In the genomic region with DNA sequence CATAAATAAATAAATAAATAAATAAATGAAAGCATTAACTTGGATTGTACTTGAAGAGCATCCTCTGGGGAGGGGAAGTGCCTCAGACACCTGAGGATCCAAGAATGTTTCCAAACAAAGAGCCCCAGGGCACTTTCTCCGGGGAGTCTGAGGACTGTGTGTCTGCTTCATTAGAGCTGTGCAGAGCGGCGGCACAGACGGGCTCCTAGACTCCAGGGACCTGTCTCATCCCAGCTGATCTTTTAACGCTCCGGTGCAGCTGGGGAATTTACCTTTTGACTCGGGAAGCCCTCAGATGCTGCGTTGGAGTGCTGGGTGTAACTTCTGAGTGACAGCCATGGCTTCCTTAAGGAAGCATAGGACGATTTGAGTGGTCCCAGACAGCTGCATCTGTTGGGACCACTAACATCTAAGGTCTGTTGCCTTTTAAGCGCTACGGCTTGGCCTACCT, we compare ENCODE assay signal across 8 mouse cellular contexts. TPM values are rescaled to one million over a fixed set of nuclear protein-coding genes. Genes with fewer than 3 reads are reported as not detected.
DNase-seq lines count a peak whose midpoint lies in the region; ATAC-seq and TF ChIP-seq lines count a peak whose summit lies in the region.

Klhdc8b (minus strand) TSS at position 401 of the 451 bp plus-strand sequence.

- H3K9ac ChIP-seq in forebrain, embryonic 11.5 days (ENCODE audit: low read length): peak within 1 kb of the TSS; percentile 86
- peak within 1 kb of the TSS; percentile 90 for H3K9ac ChIP-seq in liver, embryonic 13.5 days

- peaks cover 43% of the 10 kb centered on the region for H3K36me3 ChIP-seq in erythroblast, embryonic 14.5 days (ENCODE audit: control insufficient read depth)
- peaks cover 12% of the 10 kb centered on the region; the same call in 1 of the 2 replicates for H3K36me3 ChIP-seq in forebrain, embryonic 11.5 days (ENCODE audit: control insufficient read depth, insufficient read depth, low read length)
- no peaks in the 10 kb centered on the region for H3K36me3 ChIP-seq in kidney, adult 2 months (ENCODE audit: control insufficient read depth, insufficient read depth, low read length)
- peaks cover 39% of the 10 kb centered on the region for H3K36me3 ChIP-seq in liver, embryonic 13.5 days

- H3K4me2 ChIP-seq in forebrain, embryonic 11.5 days (ENCODE audit: low read depth, low read length, severe bottlenecking): peak within 1 kb of the TSS; percentile 92
- peak within 1 kb of the TSS; percentile 88 for H3K4me2 ChIP-seq in liver, embryonic 13.5 days

- no peaks in the 10 kb centered on the region for H3K27me3 ChIP-seq in erythroblast, embryonic 14.5 days (ENCODE audit: control insufficient read depth)
- no peaks in the 10 kb centered on the region for H3K27me3 ChIP-seq in forebrain, embryonic 11.5 days (ENCODE audit: control insufficient read depth, insufficient read depth, low read length)
- H3K27me3 ChIP-seq in kidney, adult 2 months (replicated peaks; ENCODE audit: control insufficient read depth, insufficient read depth, low read length): no peaks in the 10 kb centered on the region
- H3K27me3 ChIP-seq in liver, embryonic 13.5 days: no peaks in the 10 kb centered on the region

- H3K9me3 ChIP-seq in erythroblast, embryonic 14.5 days (ENCODE audit: control insufficient read depth, low read length): peaks cover 6% of the 10 kb centered on the region; the same call in 1 of the 2 replicates
- no peaks in the 10 kb centered on the region for H3K9me3 ChIP-seq in forebrain, embryonic 11.5 days (ENCODE audit: control insufficient read depth, low read length)
- H3K9me3 ChIP-seq in liver, embryonic 13.5 days (replicated peaks): no peaks in the 10 kb centered on the region

- TF ChIP-seq POLR2A in kidney, adult 2 months (IDR thresholded peaks at IDR 0.05; ENCODE audit: low read depth, low read length): no peak

- no peak for ATAC-seq in erythroblast, adult 5-6 weeks (replicated peaks; ENCODE audit: low FRiP score, poor library complexity, severe bottlenecking)
- peak; percentile 14; the same call in 1 of the 2 replicates for ATAC-seq in forebrain, embryonic 11.5 days (replicated peaks; ENCODE audit: low FRiP score)
- no peak for ATAC-seq in liver, embryonic 13.5 days (ENCODE audit: low read depth)

- WGBS in forebrain, embryonic 11.5 days: 24% methylated on average over 11 of the region's 11 CpGs
- 10% methylated on average over 11 of the region's 11 CpGs for WGBS in kidney, adult 2 months
- 28% methylated on average over 11 of the region's 11 CpGs for WGBS in liver, embryonic 13.5 days (ENCODE audit: insufficient replicate concordance)

- peak within 1 kb of the TSS; percentile 82 for H3K4me3 ChIP-seq in erythroblast, embryonic 14.5 days (replicated peaks)
- peak within 1 kb of the TSS; percentile 91 for H3K4me3 ChIP-seq in forebrain, embryonic 11.5 days (ENCODE audit: low read depth, low read length)
- H3K4me3 ChIP-seq in kidney, adult 2 months (ENCODE audit: insufficient read depth, low read depth, low read length): peak within 1 kb of the TSS; percentile 64
- H3K4me3 ChIP-seq in liver, embryonic 13.5 days (replicated peaks): peak within 1 kb of the TSS; percentile 91

- TF ChIP-seq CTCF in kidney, adult 2 months (conservative IDR thresholded peaks at IDR 0.05; ENCODE audit: insufficient read depth, insufficient read length, low read depth, low read length): no peak

- peaks cover 35% of the 10 kb centered on the region for H3K4me1 ChIP-seq in erythroblast, embryonic 14.5 days (ENCODE audit: control insufficient read depth)
- peaks cover 4% of the 10 kb centered on the region; the same call in 1 of the 2 replicates for H3K4me1 ChIP-seq in forebrain, embryonic 11.5 days (replicated peaks; ENCODE audit: control insufficient read depth, insufficient read depth, low read length)
- peaks cover 14% of the 10 kb centered on the region; the same call in 1 of the 2 replicates for H3K4me1 ChIP-seq in kidney, adult 2 months (ENCODE audit: control insufficient read depth, insufficient read depth, low read length)
- H3K4me1 ChIP-seq in liver, embryonic 13.5 days (replicated peaks): peaks cover 40% of the 10 kb centered on the region

- DNase-seq in ES-CJ7 (ENCODE audit: low read depth, low spot score): peak; percentile 48
- DNase-seq in forebrain, embryonic 11.5 days (ENCODE audit: low spot score): no peak
- DNase-seq in kidney, adult 2 months: peak; percentile 56
- DNase-seq in liver, embryonic 13.5 days: no peak
- no peak for DNase-seq in right cerebral cortex, postnatal 36 days (ENCODE audit: low spot score in 2 of 2)
- no peak for DNase-seq in urinary bladder, postnatal 25 days (ENCODE audit: low spot score)

- peak within 1 kb of the TSS; percentile 55; the same call in 1 of the 2 replicates for H3K27ac ChIP-seq in forebrain, embryonic 11.5 days (ENCODE audit: low read depth, low read length)
- peak within 1 kb of the TSS; percentile 78 for H3K27ac ChIP-seq in kidney, adult 2 months (ENCODE audit: insufficient read depth, low read depth, low read length)
- peak within 1 kb of the TSS; percentile 91 for H3K27ac ChIP-seq in liver, embryonic 13.5 days

RNA-seq across cellular contexts. Expression of gene Klhdc8b, which starts in this region (rescaled TPM):
- 1.8 and 1.9 TPM in 2 replicates for polyA plus RNA-seq in erythroblast, embryonic 14.5 days (2012)
- total RNA-seq in erythroblast, adult 5-6 weeks (2015; ENCODE audit: low replicate concordance): 0.77 and 2.9 TPM in 2 replicates
- 3.3 and 4.3 TPM in 2 replicates for total RNA-seq in erythroblast, adult 5-6 weeks (2017; ENCODE audit: low replicate concordance)
- 49.5 and 53.9 TPM in 2 replicates for polyA plus RNA-seq in forebrain, embryonic 11.5 days (2014; fragmentation: Nextera tagmentation; extraction: Ambion mirVana)
- 35.0 and 35.8 TPM in 2 replicates for polyA plus RNA-seq in kidney, adult 2 months (2012; rRNA removed)
- polyA plus RNA-seq in liver, embryonic 13.5 days (2015; fragmentation: Nextera tagmentation; extraction: Ambion mirVana): 12.3 and 12.8 TPM in 2 replicates

Comparison
In these comparisons a context has a peak if more than half of its experiments do, and no peak if none do; other contexts are left out.
1. DNase-seq: peak in ES-CJ7 (single experiment) and kidney, adult 2 months (single experiment); none in forebrain, embryonic 11.5 days (single experiment), liver, embryonic 13.5 days (single experiment), right cerebral cortex, postnatal 36 days (0 of 2) and urinary bladder, postnatal 25 days (single experiment).
2. Peak in every context shown above with its lines, with median percentiles within 50 percentile points of each other: H3K4me3 ChIP-seq and H3K27ac ChIP-seq.